Mouse (Mus musculus): ENCODE results near the gene Gm3604.
"Not testable (repeated sequence)": the region's sequence is repeated elsewhere in the genome, so short reads cannot be mapped to it uniquely, and the experiment has no call there.

The Gm3604 gene

GRCm38 (mm10) chr13:62382952-62383351 is at the start of gene Gm3604:
Gm3604 (minus strand) TSS chr13:62383177.
- DNase-seq = peak; percentile 12

GRCm38 (mm10) chr13:62399206-62399605 is 16.2 kb upstream of the Gm3604 start:
- DNase-seq = not testable (repeated sequence)

DNA sequence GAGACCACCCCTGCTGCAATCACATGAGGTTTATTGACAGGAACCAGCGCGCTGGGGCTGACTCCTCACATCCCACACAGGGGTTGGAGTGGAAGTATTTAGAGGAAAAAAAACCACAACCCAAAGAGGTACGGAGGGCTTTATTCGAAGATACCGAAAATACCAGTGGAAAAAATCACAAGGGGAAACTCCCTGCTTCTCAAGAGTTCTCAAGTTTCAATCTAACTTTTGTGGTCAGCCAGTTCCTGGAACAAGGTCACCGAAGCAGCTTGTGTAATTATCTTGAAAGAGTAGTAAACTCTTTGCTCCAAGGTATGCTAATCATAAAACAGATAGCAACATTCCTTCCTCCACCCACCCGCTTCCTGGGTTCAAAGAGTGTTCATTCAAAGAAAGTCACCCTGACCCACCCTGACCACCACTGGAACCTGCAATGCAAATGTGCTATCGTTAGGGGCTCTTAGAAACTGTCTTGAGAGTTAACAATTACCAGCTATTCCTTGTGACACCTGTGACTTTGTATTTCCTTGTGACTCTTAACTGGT is 7.2 kb upstream of the Gm3604 start:
- not testable (repeated sequence) for DNase-seq

- no peak for DNase-seq
Observed at GRCm38 (mm10) chr13:62331786-62332185, 51.2 kb downstream of the Gm3604 start.

DNA sequence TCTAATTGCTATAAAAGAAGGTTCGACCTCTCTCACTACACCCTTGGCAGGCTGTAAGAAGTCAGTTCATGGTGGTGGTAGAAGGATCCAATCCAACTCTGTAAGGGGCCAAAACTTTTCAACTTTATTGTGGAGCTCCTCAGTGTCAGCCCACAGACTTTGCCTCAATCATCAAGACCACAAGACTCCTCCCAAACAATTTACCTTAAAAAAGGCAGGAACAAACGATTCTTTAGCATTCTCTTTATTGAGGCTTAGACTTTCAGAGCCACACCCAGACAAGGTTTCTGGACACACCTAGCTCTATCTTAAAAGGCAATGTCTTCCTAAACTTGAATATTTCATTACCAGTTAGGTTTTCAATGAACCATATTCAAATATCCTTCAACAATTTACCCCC is 51.6 kb downstream of the Gm3604 start:
- DNase-seq = no peak
